Mouse (Mus musculus) C2C12 (cell line): ENCODE measurements around the gene Anks1.

Source experiments
- CTCF ChIP-seq: IDR thresholded peaks from one replicate; pipeline ENCODE4 v1.5.1; 2011; ENCODE audit not compliant: control insufficient read depth, insufficient read depth, insufficient read length
- FOSL1 ChIP-seq: IDR thresholded peaks from one replicate; pipeline ENCODE4 v1.8.0; 2011; ENCODE audit warnings: mild to moderate bottlenecking, low read length; ENCODE audit not compliant: poor library complexity, insufficient read depth, severe bottlenecking
- MAX ChIP-seq: IDR thresholded peaks from one replicate; pipeline ENCODE4 v1.6.1; 2011; ENCODE audit warnings: mild to moderate bottlenecking, control low read depth
- MYOG ChIP-seq: IDR thresholded peaks from one replicate; pipeline ENCODE4 v1.6.1; 2011; ENCODE audit not compliant: control insufficient read depth, insufficient read length; ENCODE audit errors: extremely low read depth
- USF1 ChIP-seq: IDR thresholded peaks from one replicate; pipeline ENCODE4 v1.6.1; 2011; ENCODE audit warnings: low read depth, mild to moderate bottlenecking, control low read depth, moderate library complexity

GRCm38 (mm10) chr17:27969365-27969764, 60.3 kb downstream of the Anks1 start:
- no peak for TF ChIP-seq CTCF
- no peak for TF ChIP-seq MYOG
- TF ChIP-seq USF1 = no peak
- TF ChIP-seq MAX = no peak
- no peak for TF ChIP-seq FOSL1
